Mouse (Mus musculus) testis, adult 2 months (tissue): Measurements from ENCODE around the gene Umad1. TPM values are rescaled to one million over a fixed set of nuclear protein-coding genes. Genes with fewer than 3 reads are reported as not detected.

ENCODE experiments used
- H3K27ac ChIP-seq: fragments of 200-500 bp; 2 replicates; pipeline ENCODE4 v1.5.1; 2012; ENCODE audit warnings: low read depth, low read length; ENCODE audit not compliant: control insufficient read depth, insufficient read depth
- H3K27me3 ChIP-seq: fragments of 200-500 bp; 2 replicates; pipeline ENCODE4 v1.6.1; 2012; ENCODE audit warnings: mild to moderate bottlenecking, low read length, moderate library complexity; ENCODE audit not compliant: control insufficient read depth, insufficient read depth
- H3K36me3 ChIP-seq: fragments of 200-500 bp; 2 replicates; pipeline ENCODE4 v1.6.1; 2012; ENCODE audit warnings: mild to moderate bottlenecking, low read length; ENCODE audit not compliant: control insufficient read depth, insufficient read depth
- H3K4me1 ChIP-seq: fragments of 200-500 bp; 2 replicates; pipeline ENCODE4 v1.6.1; 2012; ENCODE audit warnings: low read length; ENCODE audit not compliant: control insufficient read depth, insufficient read depth
- H3K4me3 ChIP-seq: fragments of 200-500 bp; 2 replicates; pipeline ENCODE4 v1.5.1; 2012; ENCODE audit warnings: low read depth, mild to moderate bottlenecking, low read length, moderate library complexity, mixed read lengths; ENCODE audit not compliant: control insufficient read depth
- CTCF ChIP-seq: fragments of 200-500 bp; IDR thresholded peaks from 2 replicates; pipeline ENCODE4 v1.5.1; 2012; ENCODE audit warnings: low read depth, mild to moderate bottlenecking, inconsistent platforms, low read length, moderate library complexity; ENCODE audit not compliant: control insufficient read depth, insufficient read depth, insufficient replicate concordance
- POLR2A ChIP-seq: fragments of 200-500 bp; IDR thresholded peaks from 2 replicates; pipeline ENCODE4 v1.6.1; 2012; ENCODE audit warnings: low read depth, mild to moderate bottlenecking, inconsistent platforms, low read length, moderate library complexity; ENCODE audit not compliant: control insufficient read depth
- polyA plus RNA-seq: library from polyadenylated mRNA; depleted of rRNA; stranded (reverse); fragments of >200 nt; gene quantifications from 2 replicates; pipeline ENCODE4 v1.2.3, GENCODE M21; 2012

Umad1 gene
- polyA plus RNA-seq, 1 experiment, result 7.0 TPM

DNA sequence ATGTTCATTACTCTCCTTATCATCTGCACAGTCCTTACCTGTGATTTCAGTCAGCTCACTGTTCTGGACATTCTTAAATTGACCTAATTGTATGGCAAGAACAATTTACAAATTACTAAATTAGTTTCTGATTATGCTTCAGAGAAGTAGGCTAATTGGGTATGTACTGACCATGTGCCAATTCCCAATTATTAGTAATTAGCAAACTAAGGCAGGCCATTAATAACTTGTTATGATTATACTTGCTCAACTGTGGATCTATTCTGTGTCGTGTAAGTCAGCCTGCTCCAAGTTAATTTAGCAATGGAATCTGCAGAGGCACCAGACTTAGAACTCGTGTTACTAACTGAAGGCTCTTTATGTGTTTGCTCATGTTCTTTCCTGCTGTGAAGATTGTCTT lies 114.0 kb downstream of the Umad1 start:
- no peak overlapping the region for H3K4me3 ChIP-seq
- TF ChIP-seq CTCF (no peak), POLR2A (no peak)

DNA sequence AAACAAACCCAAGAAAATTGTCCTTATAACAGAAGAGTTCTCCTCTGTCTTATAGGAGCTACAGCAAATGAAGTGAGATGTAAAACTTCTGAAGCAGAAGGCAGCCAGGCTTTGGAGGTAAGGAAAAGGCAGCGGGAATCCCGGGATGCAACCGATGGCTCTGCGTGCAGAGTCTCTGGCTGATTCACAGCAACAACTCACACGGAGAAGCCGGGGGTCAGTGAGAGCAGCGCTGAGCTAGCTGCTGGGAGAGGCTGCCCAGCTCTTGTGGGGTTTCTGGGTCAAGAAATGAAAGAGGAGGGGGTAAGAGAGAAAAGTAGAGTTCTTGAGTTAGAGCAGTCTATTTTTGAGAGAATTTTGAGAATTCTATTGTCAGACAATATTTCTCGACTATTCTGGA lies 114.8 kb downstream of the Umad1 start:
- Histone ChIP-seq H3K4me1 (no peaks in the 10 kb centered on the region), H3K4me3 (no peak overlapping the region), H3K27ac (no peak overlapping the region), H3K36me3 (no peaks in the 10 kb centered on the region), H3K27me3 (no peaks in the 10 kb centered on the region)
- TF ChIP-seq CTCF (no peak), POLR2A (no peak)

More for the DNA sequence above, 114.0 kb downstream of the Umad1 start:
- no peaks in the 10 kb centered on the region for H3K36me3 ChIP-seq
- H3K4me1 ChIP-seq, result no peaks in the 10 kb centered on the region
- H3K27me3 ChIP-seq, result no peaks in the 10 kb centered on the region
- no peak overlapping the region for H3K27ac ChIP-seq

DNA sequence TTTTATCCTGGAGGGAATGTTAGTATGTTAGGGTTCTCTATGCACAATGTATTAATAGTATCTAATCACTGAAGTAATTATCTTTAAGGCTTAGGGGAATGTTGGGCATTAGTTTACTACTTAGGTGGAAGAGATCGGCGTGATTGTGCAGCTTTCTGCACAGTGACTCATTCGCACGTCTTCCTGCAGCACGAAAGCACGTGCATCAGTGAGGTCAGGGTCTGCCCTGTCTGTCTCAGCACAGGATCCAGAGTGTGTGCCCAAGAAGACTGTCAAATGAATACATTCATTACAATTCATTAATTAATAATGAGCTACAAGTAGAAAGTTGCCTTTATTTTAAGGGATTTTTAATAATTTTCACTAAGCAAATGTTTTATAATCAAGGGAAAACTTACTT lies 115.2 kb downstream of the Umad1 start:
- H3K36me3 ChIP-seq, result no peaks in the 10 kb centered on the region
- no peaks in the 10 kb centered on the region for H3K4me1 ChIP-seq
- TF ChIP-seq CTCF, result no peak
- TF ChIP-seq POLR2A, result no peak
- no peaks in the 10 kb centered on the region for H3K27me3 ChIP-seq
- H3K4me3 ChIP-seq, result no peak overlapping the region
- no peak overlapping the region for H3K27ac ChIP-seq

DNA sequence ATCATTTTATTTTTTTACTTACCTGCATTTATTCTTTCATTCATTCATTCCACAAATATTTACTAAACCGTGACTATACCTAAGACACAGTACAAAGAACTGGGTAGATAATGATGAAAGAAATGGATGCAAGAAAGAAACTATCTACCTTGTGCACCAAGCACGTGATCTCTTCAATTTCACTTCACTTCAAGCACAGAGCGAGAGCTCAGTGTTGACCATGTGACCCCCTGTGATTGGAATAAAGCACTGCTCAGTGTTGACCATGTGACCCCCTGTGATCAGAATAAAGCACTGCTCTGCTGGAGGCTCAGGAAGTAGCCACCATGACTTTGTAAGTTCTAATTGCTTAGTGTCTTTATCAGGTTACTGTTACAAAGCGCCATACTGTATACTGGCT lies 115.6 kb downstream of the Umad1 start:
- no peaks in the 10 kb centered on the region for H3K36me3 ChIP-seq
- TF ChIP-seq CTCF (no peak), POLR2A (no peak)
- no peak overlapping the region for H3K4me3 ChIP-seq
- H3K4me1 ChIP-seq, result no peaks in the 10 kb centered on the region
- no peaks in the 10 kb centered on the region for H3K27me3 ChIP-seq
- H3K27ac ChIP-seq, result no peak overlapping the region

DNA sequence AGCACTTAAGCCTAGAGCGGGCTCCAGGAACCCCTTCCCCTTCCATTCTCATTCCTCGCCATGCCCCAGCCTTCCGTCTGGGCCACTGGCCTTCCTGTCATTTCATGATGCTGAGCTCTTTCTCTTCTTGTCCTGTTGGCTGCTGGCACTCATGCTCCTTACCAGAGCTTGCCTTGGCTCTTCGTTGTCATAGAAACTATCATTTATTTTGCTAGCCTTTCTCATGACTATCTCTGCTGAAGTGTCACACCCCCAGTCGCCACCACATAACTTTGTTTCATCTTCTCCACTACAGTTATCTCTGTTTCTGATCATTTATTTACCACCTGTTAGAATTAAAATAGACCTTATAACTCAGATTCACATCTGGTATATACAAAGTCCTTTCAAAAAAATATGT lies 117.3 kb downstream of the Umad1 start:
- no peaks in the 10 kb centered on the region for H3K36me3 ChIP-seq
- no peak overlapping the region for H3K4me3 ChIP-seq
- no peak overlapping the region for H3K27ac ChIP-seq
- no peak for TF ChIP-seq POLR2A
- no peak for TF ChIP-seq CTCF
- H3K27me3 ChIP-seq, result no peaks in the 10 kb centered on the region
- no peaks in the 10 kb centered on the region for H3K4me1 ChIP-seq

DNA sequence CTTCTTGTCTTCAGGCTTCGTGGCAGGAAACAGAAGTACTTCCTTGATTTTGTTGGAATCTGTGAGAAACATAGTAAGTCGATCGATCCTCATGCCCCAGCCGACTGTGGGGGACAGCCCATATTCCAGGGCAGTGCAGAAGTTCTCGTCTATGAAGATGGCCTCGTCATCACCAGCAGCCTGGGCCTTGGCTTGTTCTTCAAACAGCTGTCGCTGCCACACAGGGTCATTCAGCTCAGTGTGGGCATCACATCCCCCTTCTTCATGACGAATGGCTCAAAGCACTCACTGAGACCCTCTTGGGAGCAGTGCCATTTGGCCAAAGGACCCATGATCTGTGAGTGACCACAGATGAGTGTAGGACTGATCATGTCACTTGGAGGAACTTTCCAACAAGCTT lies 118.6 kb downstream of the Umad1 start:
- no peaks in the 10 kb centered on the region for H3K4me1 ChIP-seq
- H3K27me3 ChIP-seq, result no peaks in the 10 kb centered on the region
- H3K27ac ChIP-seq, result no peak overlapping the region
- TF ChIP-seq CTCF, result no peak
- no peak for TF ChIP-seq POLR2A
- H3K36me3 ChIP-seq, result no peaks in the 10 kb centered on the region
- H3K4me3 ChIP-seq, result no peak overlapping the region

DNA sequence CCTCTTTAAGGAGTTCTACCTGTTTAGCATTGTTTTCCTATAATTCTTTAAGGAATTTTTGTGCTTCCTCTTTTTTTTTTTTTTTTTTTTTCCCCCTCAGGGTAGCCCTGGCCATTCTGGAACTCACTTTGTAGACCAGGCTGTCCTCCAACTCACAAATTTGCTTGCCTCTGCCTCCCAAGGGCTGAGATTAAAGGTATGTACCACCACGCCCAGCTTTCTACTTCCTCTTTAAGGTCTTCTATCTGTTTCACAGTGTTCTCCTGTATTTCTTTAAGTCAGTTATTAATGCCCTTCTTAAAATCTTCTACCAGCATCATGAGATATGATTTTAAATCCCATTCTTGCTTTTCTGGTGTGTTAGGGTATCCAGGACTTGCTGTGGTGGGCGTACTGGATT lies 130.2 kb downstream of the Umad1 start:
- no peaks in the 10 kb centered on the region for H3K27me3 ChIP-seq
- H3K4me3 ChIP-seq, result no peak overlapping the region
- H3K27ac ChIP-seq, result no peak overlapping the region
- H3K4me1 ChIP-seq, result no peaks in the 10 kb centered on the region
- H3K36me3 ChIP-seq, result no peaks in the 10 kb centered on the region
- TF ChIP-seq CTCF, result no peak
- TF ChIP-seq POLR2A, result no peak

DNA sequence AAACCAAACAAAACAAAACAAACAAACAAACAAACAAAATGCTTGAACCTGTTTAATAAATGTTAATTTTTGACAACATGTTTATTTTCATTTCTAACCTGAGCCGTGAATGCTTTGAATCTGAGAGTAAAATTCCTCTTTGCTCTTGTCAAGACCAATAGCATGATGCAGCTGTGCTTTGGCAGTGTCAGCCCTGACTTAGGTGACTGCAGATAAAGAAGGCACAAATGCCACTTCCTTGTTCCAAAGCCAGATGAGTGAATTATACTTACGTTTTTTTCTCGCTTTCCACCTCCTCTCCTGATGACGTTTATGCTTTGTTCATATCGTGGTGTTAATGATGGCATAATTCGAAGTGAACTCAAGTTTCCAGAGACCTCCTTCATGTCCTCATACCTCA lies 131.2 kb downstream of the Umad1 start:
- Histone ChIP-seq H3K4me3 (no peak overlapping the region), H3K4me1 (no peaks in the 10 kb centered on the region), H3K27me3 (no peaks in the 10 kb centered on the region), H3K27ac (no peak overlapping the region), H3K36me3 (no peaks in the 10 kb centered on the region)
- TF ChIP-seq POLR2A (no peak), CTCF (no peak)
